Mouse (Mus musculus) lung, postnatal 0 days (tissue): Measurements from ENCODE around the gene Frmd6. TPM values are rescaled to one million over a fixed set of nuclear protein-coding genes. Genes with fewer than 3 reads are reported as not detected.

ENCODE experiments used
- ATAC-seq: fragments of 200-750 bp; cut with Nextera tagmentation; 2 replicates; pipeline ENCODE4 v1.8.0; 2017; ENCODE audit warnings: moderate library complexity
- DNase-seq: peaks from one replicate; pipeline ENCODE4 v3.0.0-alpha.2; 2016; ENCODE audit warnings: low spot score
- H3K27ac ChIP-seq: fragments of 300-500 bp; sonication (generic); 2 replicates; pipeline ENCODE4 v1.5.1; 2014; ENCODE audit warnings: antibody characterized with exemption, mild to moderate bottlenecking, low read length, mixed read lengths
- H3K27me3 ChIP-seq: fragments of 300-500 bp; sonication (generic); replicated peaks from 2 replicates; pipeline ENCODE4 v1.6.1; 2014; ENCODE audit warnings: low read length, mixed read lengths; ENCODE audit not compliant: insufficient read depth
- H3K36me3 ChIP-seq: fragments of 300-500 bp; sonication (generic); 2 replicates; pipeline ENCODE4 v1.6.1; 2014; ENCODE audit warnings: low read length, mixed read lengths; ENCODE audit not compliant: insufficient read depth
- H3K4me1 ChIP-seq: fragments of 300-500 bp; sonication (generic); 2 replicates; pipeline ENCODE4 v1.6.1; 2014; ENCODE audit warnings: antibody characterized with exemption, low read depth, low read length, mixed read lengths; ENCODE audit not compliant: insufficient read depth
- H3K4me2 ChIP-seq: fragments of 300-500 bp; sonication (generic); replicated peaks from 2 replicates; pipeline ENCODE4 v1.6.1; 2014; ENCODE audit warnings: low read depth, mild to moderate bottlenecking, low read length, moderate library complexity, mixed read lengths
- H3K4me3 ChIP-seq: fragments of 300-500 bp; sonication (generic); 2 replicates; pipeline ENCODE4 v1.5.1; 2014; ENCODE audit warnings: low read depth, low read length
- H3K9ac ChIP-seq: fragments of 300-500 bp; sonication (generic); replicated peaks from 2 replicates; pipeline ENCODE4 v1.6.1; 2014; ENCODE audit warnings: low read depth, mild to moderate bottlenecking
- H3K9me3 ChIP-seq: fragments of 300-500 bp; sonication (generic); 2 replicates; pipeline ENCODE4 v1.6.1; 2016; ENCODE audit warnings: low read length, mixed read lengths
- CTCF ChIP-seq: IDR thresholded peaks from 2 replicates; pipeline ENCODE4 v1.5.1; 2016; ENCODE audit warnings: antibody characterized with exemption, mild to moderate bottlenecking
- EP300 ChIP-seq: IDR thresholded peaks from 2 replicates; pipeline ENCODE4 v1.6.1; 2016; ENCODE audit warnings: antibody characterized with exemption, mild to moderate bottlenecking, control low read depth
- WGBS: fragments of 180-500 bp; shearing (Covaris S2); extraction: QIAGEN DNeasy Blood & Tissue Kit; methylation state at CpG from one replicate; pipeline ENCODE4 v1.1.7; 2014; 5-methylcytosine and 5-hydroxymethylcytosine counted together
- polyA plus RNA-seq: library from polyadenylated mRNA; unstranded; fragments of >200 nt; fragmentation: Nextera tagmentation; extraction: Ambion mirVana; gene quantifications from 2 replicates; pipeline ENCODE4 v1.2.1, GENCODE M21; 2015

Frmd6 gene
- 25.5 and 27.9 TPM in 2 replicates for polyA plus RNA-seq

DNA sequence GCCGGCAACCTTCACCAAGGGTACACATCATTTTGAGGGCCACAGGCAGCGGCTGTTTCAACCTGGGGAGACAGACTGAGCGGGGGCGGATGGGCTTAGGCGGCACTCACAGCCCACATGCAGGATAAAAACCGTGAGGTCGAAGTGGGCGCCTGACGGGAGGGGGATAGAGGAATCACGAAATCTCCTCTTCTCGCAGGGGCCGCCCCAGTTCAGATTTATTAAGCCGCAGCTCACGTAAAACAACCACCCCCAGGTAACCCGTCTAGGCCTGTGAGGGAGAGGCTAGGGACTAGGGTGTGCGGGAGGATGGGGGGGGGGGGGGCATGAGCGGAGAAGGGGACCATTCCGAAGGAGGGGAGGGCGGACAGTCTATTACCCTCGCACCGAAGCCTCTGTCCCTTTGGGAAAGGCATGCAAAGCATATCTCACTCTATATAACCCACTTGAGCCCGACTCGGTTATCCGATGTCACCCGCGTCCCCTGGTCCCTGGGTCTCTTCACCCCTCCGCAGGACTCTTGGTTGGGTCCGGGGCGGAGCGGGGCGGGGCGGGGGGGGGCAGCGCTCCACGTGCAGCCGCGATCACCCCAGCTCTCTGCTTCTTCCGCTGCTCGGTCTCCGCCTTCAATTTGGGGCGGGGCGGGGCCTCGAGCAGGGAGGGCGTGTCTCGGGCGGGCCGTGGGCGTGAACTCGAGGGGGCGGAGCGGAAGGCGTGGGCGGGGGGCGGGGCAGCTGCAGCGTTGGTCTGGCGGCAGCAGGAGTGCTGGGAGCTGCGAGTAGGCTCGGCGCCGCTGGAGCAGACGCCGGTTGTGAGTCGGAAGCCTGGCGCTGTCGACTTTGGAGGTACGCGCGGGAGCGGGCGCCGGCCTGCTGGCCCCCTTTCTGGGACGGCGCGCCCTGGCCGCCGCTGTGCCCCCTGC, at the start of gene Frmd6:
Frmd6 (plus strand) TSS at position 786 of the 922 bp plus-strand sequence.
- WGBS, result under 1% methylated on average over 52 of the region's 75 CpGs
- Histone ChIP-seq H3K9me3 (no peaks in the 10 kb centered on the region), H3K9ac (peak within 1 kb of the TSS; percentile 96), H3K27me3 (no peaks in the 10 kb centered on the region), H3K27ac (peak within 1 kb of the TSS; percentile 98), H3K36me3 (no peaks in the 10 kb centered on the region), H3K4me1 (peaks cover 8% of the 10 kb centered on the region; the same call in 1 of the 2 replicates), H3K4me2 (peak within 1 kb of the TSS; percentile 78), H3K4me3 (peak within 1 kb of the TSS; percentile 94)
- ATAC-seq, result peak; percentile 94
- peak; percentile 97 for DNase-seq
- TF ChIP-seq EP300 (no peak; the same call in 1 of the 2 replicates), CTCF (peak; percentile 71)

- Histone ChIP-seq H3K36me3 (no peaks in the 10 kb centered on the region), H3K4me3 (no peak overlapping the region), H3K27me3 (no peaks in the 10 kb centered on the region), H3K9ac (no peak overlapping the region), H3K9me3 (no peaks in the 10 kb centered on the region), H3K4me1 (peaks cover 2% of the 10 kb centered on the region; the same call in 1 of the 2 replicates), H3K27ac (no peak overlapping the region), H3K4me2 (no peak overlapping the region)
- peak; percentile 51 for DNase-seq
- TF ChIP-seq EP300 (no peak), CTCF (no peak)
- peak; percentile 37; the same call in 1 of the 2 replicates for ATAC-seq
- WGBS, result 71% methylated on average over 8 of the region's 8 CpGs
Observed at GRCm38 (mm10) chr12:70775609-70776008, 49.7 kb upstream of the Frmd6 start.

- H3K4me3 ChIP-seq, result no peak overlapping the region
- H3K27me3 ChIP-seq, result no peaks in the 10 kb centered on the region
- 63% methylated on average over 12 of the region's 12 CpGs for WGBS
- no peak overlapping the region for H3K9ac ChIP-seq
- no peaks in the 10 kb centered on the region for H3K36me3 ChIP-seq
- DNase-seq (no peak), ATAC-seq (no peak)
- no peak for TF ChIP-seq CTCF
- TF ChIP-seq EP300, result no peak
- no peak overlapping the region for H3K27ac ChIP-seq
- no peaks in the 10 kb centered on the region for H3K9me3 ChIP-seq
- H3K4me2 ChIP-seq, result no peak overlapping the region
- peaks cover 2% of the 10 kb centered on the region; the same call in 1 of the 2 replicates for H3K4me1 ChIP-seq
Observed at GRCm38 (mm10) chr12:70776683-70777082, 48.6 kb upstream of the Frmd6 start.

DNA sequence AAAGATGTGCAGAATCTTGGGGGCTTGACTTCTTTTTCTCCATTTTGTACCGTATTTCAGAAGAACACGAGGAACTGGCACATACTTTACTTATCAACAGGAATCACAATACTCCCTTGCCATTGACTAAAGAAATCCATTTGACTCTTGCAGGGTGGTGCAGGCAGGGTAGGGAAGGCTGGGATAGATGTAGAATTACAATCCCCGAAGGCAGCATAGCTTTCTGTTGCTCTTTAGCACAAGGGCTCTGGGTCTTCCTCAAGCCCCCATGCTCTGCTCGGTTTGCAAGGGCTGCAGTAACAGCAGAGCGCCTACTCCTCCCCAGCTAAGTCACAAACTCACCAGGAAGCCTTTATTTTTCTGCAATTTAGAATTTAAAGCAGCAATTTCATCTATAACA, 47.8 kb upstream of the Frmd6 start:
- WGBS, result 71% methylated on average over 5 of the region's 5 CpGs
- Histone ChIP-seq H3K9me3 (no peaks in the 10 kb centered on the region), H3K27me3 (no peaks in the 10 kb centered on the region), H3K4me3 (no peak overlapping the region), H3K9ac (no peak overlapping the region), H3K4me1 (peaks cover 2% of the 10 kb centered on the region; the same call in 1 of the 2 replicates), H3K27ac (no peak overlapping the region), H3K4me2 (no peak overlapping the region), H3K36me3 (no peaks in the 10 kb centered on the region)
- DNase-seq, result no peak
- ATAC-seq, result no peak
- no peak for TF ChIP-seq EP300
- TF ChIP-seq CTCF, result no peak

DNA sequence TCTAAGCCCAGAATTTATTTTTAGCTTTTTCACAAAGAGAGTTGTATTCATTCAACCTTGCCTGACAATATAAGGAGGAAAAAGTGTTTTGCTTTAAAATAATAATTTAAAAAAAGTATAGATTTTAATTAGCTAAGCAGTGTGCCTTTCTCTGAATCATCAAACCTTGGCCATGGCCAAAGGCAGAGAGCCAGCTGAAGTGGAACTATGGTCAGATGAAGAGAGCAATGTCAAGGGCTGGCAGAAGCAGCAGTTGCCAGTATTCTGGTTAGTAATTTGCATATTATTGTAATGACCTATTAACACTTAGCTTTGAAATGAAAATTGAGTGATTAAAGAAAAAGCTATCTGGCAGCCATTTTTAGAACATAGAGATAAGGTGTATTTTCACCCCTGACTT, 47.4 kb upstream of the Frmd6 start:
- no peak overlapping the region for H3K27ac ChIP-seq
- H3K4me1 ChIP-seq, result peaks cover 2% of the 10 kb centered on the region; the same call in 1 of the 2 replicates
- H3K9me3 ChIP-seq, result no peaks in the 10 kb centered on the region
- no peak overlapping the region for H3K9ac ChIP-seq
- H3K27me3 ChIP-seq, result no peaks in the 10 kb centered on the region
- DNase-seq (no peak), ATAC-seq (no peak)
- TF ChIP-seq CTCF (no peak), EP300 (no peak)
- no peaks in the 10 kb centered on the region for H3K36me3 ChIP-seq
- H3K4me3 ChIP-seq, result no peak overlapping the region
- H3K4me2 ChIP-seq, result no peak overlapping the region

GRCm38 (mm10) chr12:70778271-70778670, 47.0 kb upstream of the Frmd6 start:
- Histone ChIP-seq H3K9me3 (no peaks in the 10 kb centered on the region), H3K27ac (no peak overlapping the region), H3K4me1 (peaks cover 2% of the 10 kb centered on the region; the same call in 1 of the 2 replicates), H3K4me2 (no peak overlapping the region), H3K9ac (no peak overlapping the region), H3K4me3 (no peak overlapping the region), H3K36me3 (no peaks in the 10 kb centered on the region), H3K27me3 (no peaks in the 10 kb centered on the region)
- WGBS, result 68% methylated on average over 2 of the region's 2 CpGs
- no peak for ATAC-seq
- TF ChIP-seq EP300 (no peak), CTCF (no peak)
- DNase-seq, result no peak
